Mouse (Mus musculus): ENCODE results near the gene Fbxw10.
A peak's percentile ranks its signal among the peaks of the same experiment; 100 is the strongest.

The Fbxw10 gene

GRCm38 (mm10) chr11:62909720-62910306, 62.9 kb downstream of the Fbxw10 start:
- peak in 1 of 2 experiments; percentile 29 for DNase-seq (ENCODE audit: low spot score in 2 of 2)

DNA sequence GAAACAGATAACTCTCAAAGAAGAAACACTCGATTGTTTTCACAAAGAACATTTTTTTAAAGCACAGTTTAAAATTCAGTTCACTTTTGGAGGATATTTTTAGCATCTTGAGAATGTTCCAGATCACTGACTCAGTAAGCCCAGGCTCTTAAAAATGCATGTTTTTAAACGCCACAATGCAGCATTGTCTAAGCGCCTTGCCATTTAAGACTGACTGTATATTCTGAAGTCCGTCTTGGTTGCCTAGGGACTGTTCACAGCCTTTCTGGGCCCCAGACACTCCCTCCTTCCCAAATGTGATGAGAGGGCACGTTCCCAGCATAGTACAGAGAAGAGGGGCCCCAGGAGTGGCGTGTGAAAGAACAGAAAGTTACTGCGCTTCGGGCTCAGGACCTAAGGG, 64.5 kb downstream of the Fbxw10 start:
- no peak for DNase-seq (ENCODE audit: low spot score in 2 of 2)

- DNase-seq (ENCODE audit: low spot score in 2 of 2): no peak
Observed at GRCm38 (mm10) chr11:62913141-62913540, 66.3 kb downstream of the Fbxw10 start.

- peak in 1 of 2 experiments; percentile 38 for DNase-seq (ENCODE audit: low spot score in 2 of 2)
Observed at GRCm38 (mm10) chr11:62914532-62914931, 67.7 kb downstream of the Fbxw10 start.

DNA sequence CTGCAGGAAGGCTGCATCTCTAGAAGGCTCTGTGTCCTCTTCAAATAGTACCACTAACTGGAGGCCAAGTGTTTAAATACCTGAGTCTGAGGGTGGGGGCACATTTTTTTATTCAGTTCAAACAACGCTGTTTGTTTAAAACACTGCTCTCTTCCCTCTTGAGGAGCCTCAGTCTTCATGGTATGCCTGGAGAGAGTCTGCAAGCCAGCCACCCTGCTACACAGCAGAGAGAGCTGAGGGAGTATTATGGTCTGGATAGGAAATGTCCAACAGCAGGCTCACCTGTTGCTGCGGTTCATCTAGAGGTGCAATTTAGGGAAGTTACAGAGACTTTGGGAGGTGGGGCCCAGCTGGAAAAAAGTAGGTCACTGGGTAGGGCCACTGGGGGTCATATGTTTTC, 68.6 kb downstream of the Fbxw10 start:
- no peak for DNase-seq (ENCODE audit: low spot score in 2 of 2)

GRCm38 (mm10) chr11:62916765-62917164, 69.9 kb downstream of the Fbxw10 start:
- no peak for DNase-seq (ENCODE audit: low spot score in 2 of 2)

DNA sequence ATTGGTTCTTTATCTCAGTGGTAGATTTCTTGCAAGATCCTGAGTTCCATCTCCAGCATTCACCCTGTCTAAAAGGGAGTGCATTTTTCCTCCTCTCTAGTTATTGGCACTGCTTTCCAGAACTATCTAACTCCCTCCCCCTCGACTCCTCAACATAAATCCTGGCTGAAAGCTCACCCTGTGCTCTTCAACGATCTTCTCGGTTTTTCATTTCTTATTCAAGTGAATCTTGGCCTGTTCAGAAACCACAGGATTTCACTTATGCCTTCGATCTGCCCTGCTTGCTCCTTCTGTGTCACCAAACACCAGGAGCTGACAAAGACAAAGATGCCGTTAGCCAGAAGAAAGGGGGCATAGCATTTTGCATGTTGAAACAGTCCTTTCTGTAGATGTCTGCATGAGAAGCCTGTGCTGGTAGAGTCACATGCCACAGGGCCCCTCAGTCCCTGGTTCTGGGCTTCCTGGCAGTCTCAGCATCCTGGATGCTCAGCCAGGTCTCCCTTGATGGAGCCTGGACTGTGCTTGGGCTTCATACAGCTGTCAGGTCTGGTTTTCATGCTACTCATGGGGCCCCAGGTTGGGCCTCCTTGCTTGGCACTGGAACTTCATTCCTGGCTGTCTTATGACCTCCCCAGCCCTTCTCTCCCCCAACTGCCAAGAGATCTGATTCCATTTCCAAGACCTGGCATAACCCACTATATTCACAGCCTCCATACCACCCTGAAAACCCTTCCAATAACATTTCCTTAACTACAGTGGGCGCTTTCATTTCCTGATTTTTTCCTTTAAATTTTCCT, 73.3 kb downstream of the Fbxw10 start:
- DNase-seq (ENCODE audit: low spot score in 2 of 2): no peak

DNA sequence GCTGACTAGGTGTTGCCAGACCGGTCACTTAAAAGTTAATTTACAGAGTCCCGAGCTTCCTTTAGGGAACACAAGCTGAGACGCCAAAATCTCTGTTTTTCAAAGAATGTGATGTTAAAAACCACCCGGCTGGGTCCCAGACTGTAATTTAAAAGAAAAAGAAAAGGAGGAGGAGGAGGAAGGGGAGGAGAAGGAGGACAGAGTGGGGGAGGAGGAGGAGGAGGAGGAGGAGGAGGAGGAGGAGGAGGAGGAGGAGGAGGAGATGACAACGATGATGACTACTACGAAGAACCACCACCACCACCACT, 73.8 kb downstream of the Fbxw10 start:
- no peak for DNase-seq (ENCODE audit: low spot score in 2 of 2)

DNA sequence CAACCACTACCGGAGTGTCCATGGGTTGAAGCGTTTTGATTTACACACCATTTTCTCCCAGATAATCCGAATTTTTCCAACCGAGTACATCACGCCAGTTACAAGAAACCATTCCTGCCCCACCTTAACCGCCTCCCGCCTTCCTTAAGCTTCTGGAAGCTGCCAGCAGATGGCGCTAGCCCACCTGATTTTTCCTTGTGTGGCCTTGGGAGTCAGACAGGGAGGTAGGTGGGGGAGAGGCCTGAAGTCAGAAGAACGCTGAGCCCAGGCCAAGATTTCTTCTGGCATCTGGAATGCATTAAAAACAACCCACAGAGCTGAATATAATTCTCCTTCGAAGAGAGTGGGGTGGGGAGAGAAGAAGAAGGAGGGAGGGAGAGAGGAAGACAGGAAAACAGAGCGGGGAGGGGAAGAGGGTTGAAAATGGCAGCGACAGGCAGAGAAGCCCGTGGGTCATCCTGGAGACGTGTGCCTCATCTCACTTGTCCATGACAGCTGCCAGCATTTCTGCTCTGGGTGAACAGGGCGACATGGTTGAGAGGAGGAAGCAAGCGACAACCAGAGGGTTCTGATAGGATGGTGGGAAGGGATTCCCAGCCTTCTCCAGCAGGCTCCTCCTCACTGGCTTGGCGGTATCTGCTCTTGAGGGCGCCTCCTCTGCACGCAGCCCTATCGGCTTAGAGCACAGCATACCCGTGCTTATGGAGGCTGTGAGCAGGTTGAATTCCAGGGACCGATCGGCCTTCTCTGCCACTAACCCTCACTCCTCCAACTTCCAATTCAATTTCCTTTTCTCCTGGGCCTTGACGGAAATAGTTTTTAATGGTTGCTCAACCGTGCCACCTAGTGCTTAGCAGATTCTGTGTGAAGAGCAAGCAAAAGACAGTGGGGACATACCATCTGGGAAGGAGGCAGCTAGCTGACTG, 74.4 kb downstream of the Fbxw10 start:
- DNase-seq (ENCODE audit: low spot score in 2 of 2): peak; percentile 9 to 54

DNA sequence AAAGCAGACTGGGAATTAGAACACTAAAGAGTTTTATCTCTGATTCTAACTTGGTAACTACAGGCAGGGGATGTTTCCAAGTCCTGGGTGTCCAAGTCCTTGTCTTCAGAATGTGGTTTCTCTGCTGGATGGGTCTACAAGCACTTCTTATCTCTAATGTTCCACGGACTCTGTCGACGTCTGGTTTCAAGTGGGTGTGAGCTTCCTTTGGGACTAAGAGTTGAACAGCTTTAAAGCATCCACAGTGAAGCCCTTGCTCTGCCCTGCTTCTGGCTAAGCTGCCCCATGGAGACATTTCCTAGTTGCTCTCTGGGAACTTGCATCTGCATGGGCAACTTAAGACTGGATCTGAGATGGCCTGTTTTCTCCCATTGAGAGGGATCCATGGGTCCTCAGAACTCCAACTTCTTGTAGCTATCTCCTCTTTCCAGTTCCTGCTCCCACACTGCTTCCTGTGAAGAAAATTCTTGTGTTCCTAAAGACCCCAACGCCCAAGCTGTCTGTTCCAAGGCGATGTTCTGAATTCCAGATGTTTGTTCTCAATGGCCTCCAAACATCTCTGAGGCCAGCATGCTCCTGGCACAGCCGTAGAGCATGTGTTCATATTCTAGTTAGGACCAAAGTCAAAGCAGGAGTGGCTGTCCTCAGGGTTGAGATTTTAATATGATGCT, 77.4 kb downstream of the Fbxw10 start:
- DNase-seq (ENCODE audit: low spot score in 2 of 2): no peak

Measured in thymus, postnatal 10 days (tissue).